Mouse (Mus musculus): Measurements from ENCODE around the gene Ap4s1. TPM values are rescaled to one million over a fixed set of nuclear protein-coding genes. Genes with fewer than 3 reads are reported as not detected.

The Ap4s1 gene
- polyA plus RNA-seq, 1 experiment from 2014 or later, result 29.5 TPM

Other genes starting within 250 kb of the Ap4s1 start
- 0.55 and 0.74 TPM in 2 replicates for gene Coch, start 97.7 kb upstream of the Ap4s1 start, polyA plus RNA-seq (2015; fragmentation: Nextera tagmentation; extraction: Ambion mirVana)
- 36.1 and 37.4 TPM in 2 replicates for gene Strn3, start 864 bp downstream of the Ap4s1 start, polyA plus RNA-seq (2015; fragmentation: Nextera tagmentation; extraction: Ambion mirVana)
- 36.0 and 38.0 TPM in 2 replicates for gene Hectd1, start 138.5 kb downstream of the Ap4s1 start, polyA plus RNA-seq (2015; fragmentation: Nextera tagmentation; extraction: Ambion mirVana)